Mouse (Mus musculus) bone marrow macrophage, adult 2 months (primary cell): ENCODE data around the gene Timm22.

Source experiments
- CTCF ChIP-seq: IDR thresholded peaks from 2 replicates; pipeline ENCODE4 v1.5.1; 2012; ENCODE audit warnings: low read depth, mild to moderate bottlenecking, low read length, moderate library complexity
- POLR2A ChIP-seq: IDR thresholded peaks from 2 replicates; pipeline ENCODE4 v1.6.1; 2012; ENCODE audit warnings: mild to moderate bottlenecking, low read depth, low read length, borderline replicate concordance

DNA sequence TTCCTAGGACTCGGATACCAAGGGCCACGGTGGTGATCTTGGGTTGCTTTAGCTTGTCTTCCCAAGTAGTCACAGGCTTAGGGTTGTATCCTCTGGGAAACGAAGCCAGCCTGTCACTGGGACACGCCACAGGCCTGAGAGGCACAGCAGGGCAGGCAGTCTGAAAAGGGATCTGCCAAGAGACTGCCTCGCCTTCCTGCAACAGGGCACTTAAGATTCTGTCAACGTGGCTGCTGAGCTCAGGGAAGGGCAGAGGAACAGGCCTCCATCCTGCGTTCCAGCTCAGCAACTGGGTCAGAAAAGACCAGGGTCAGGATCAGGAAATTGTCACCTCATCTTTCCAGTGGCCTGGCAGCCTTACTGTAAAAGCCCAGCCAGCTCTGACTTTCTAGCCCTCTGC is 22.8 kb downstream of the Timm22 start:
- TF ChIP-seq POLR2A (no peak), CTCF (no peak)
